Mouse (Mus musculus): ENCODE data around the gene Hist1h4j. TPM values are rescaled to one million over a fixed set of nuclear protein-coding genes. Genes with fewer than 3 reads are reported as not detected.
"Not testable (repeated sequence)": the region's sequence is repeated elsewhere in the genome, so short reads cannot be mapped to it uniquely, and the experiment has no call there.

Gene Hist1h4j
- polyA plus RNA-seq, 1 experiment from 2014 or later, result 0.37 TPM

- Histone ChIP-seq H3K27ac (ENCODE audit: low read depth, low read length) (peak within 1 kb of the TSS; percentile 80), H3K4me2 (ENCODE audit: low read depth, low read length) (peak within 1 kb of the TSS; percentile 91), H3K4me1 (ENCODE audit: control insufficient read depth, insufficient read depth, low read length) (peaks cover 33% of the 10 kb centered on the region), H3K4me3 (ENCODE audit: low read depth, low read length) (peak within 1 kb of the TSS; percentile 54), H3K9ac (replicated peaks; ENCODE audit: low read depth, low read length) (peak within 1 kb of the TSS; percentile 39)
- ATAC-seq (ENCODE audit: low read depth), result peak; percentile 88
- not testable (repeated sequence) for H3K36me3 ChIP-seq (ENCODE audit: control insufficient read depth, insufficient read depth, low read length); H3K27me3 ChIP-seq (ENCODE audit: control insufficient read depth, insufficient read depth, low read length); H3K9me3 ChIP-seq (ENCODE audit: control insufficient read depth, low read length)
- WGBS, result under 1% methylated on average over 42 of the region's 56 CpGs
Measured at GRCm38 (mm10) chr13:21750159-21751017, 15.5 kb downstream of the Hist1h4j start, which contains the start of gene Hist1h4k. Gene Hist1h4k, minus strand, starts transcription at chr13:21750505.

- Histone ChIP-seq H3K9me3 (ENCODE audit: control insufficient read depth, low read length) (no peaks in the 10 kb centered on the region), H3K27ac (ENCODE audit: low read depth, low read length) (no peak overlapping the region), H3K4me3 (ENCODE audit: low read depth, low read length) (no peak overlapping the region), H3K36me3 (ENCODE audit: control insufficient read depth, insufficient read depth, low read length) (no peaks in the 10 kb centered on the region), H3K4me2 (ENCODE audit: low read depth, low read length) (no peak overlapping the region), H3K9ac (replicated peaks; ENCODE audit: low read depth, low read length) (no peak overlapping the region), H3K27me3 (ENCODE audit: control insufficient read depth, insufficient read depth, low read length) (no peaks in the 10 kb centered on the region), H3K4me1 (ENCODE audit: control insufficient read depth, insufficient read depth, low read length) (peaks cover 33% of the 10 kb centered on the region)
- ATAC-seq (ENCODE audit: low read depth), result no peak
Measured at GRCm38 (mm10) chr13:21751417-21751816, 16.6 kb downstream of the Hist1h4j start.

GRCm38 (mm10) chr13:21751827-21752226, 17.0 kb downstream of the Hist1h4j start:
- Histone ChIP-seq H3K4me3 (ENCODE audit: low read depth, low read length) (no peak overlapping the region), H3K9ac (replicated peaks; ENCODE audit: low read depth, low read length) (no peak overlapping the region), H3K27me3 (ENCODE audit: control insufficient read depth, insufficient read depth, low read length) (no peaks in the 10 kb centered on the region), H3K9me3 (ENCODE audit: control insufficient read depth, low read length) (no peaks in the 10 kb centered on the region), H3K4me2 (ENCODE audit: low read depth, low read length) (no peak overlapping the region), H3K27ac (ENCODE audit: low read depth, low read length) (no peak overlapping the region), H3K4me1 (ENCODE audit: control insufficient read depth, insufficient read depth, low read length) (peaks cover 33% of the 10 kb centered on the region), H3K36me3 (ENCODE audit: control insufficient read depth, insufficient read depth, low read length) (no peaks in the 10 kb centered on the region)
- no peak for ATAC-seq (ENCODE audit: low read depth)
- 77% methylated on average over 3 of the region's 3 CpGs for WGBS

- Histone ChIP-seq H3K27ac (ENCODE audit: low read depth, low read length) (no peak overlapping the region), H3K4me3 (ENCODE audit: low read depth, low read length) (no peak overlapping the region), H3K9me3 (ENCODE audit: control insufficient read depth, low read length) (no peaks in the 10 kb centered on the region), H3K4me1 (ENCODE audit: control insufficient read depth, insufficient read depth, low read length) (peaks cover 30% of the 10 kb centered on the region), H3K4me2 (ENCODE audit: low read depth, low read length) (0 out of 2 replicates have a peak overlapping the region, but pooled peaks have one; percentile 71), H3K27me3 (ENCODE audit: control insufficient read depth, insufficient read depth, low read length) (no peaks in the 10 kb centered on the region), H3K9ac (replicated peaks; ENCODE audit: low read depth, low read length) (no peak overlapping the region), H3K36me3 (ENCODE audit: control insufficient read depth, insufficient read depth, low read length) (no peaks in the 10 kb centered on the region)
- WGBS, result 49% methylated on average over 3 of the region's 3 CpGs
- no peak for ATAC-seq (ENCODE audit: low read depth)
Measured at GRCm38 (mm10) chr13:21752356-21752755, 17.5 kb downstream of the Hist1h4j start.

- Histone ChIP-seq H3K4me2 (ENCODE audit: low read depth, low read length) (peak overlapping the region; percentile 71), H3K9ac (replicated peaks; ENCODE audit: low read depth, low read length) (peak overlapping the region; percentile 48), H3K36me3 (ENCODE audit: control insufficient read depth, insufficient read depth, low read length) (no peaks in the 10 kb centered on the region), H3K27me3 (ENCODE audit: control insufficient read depth, insufficient read depth, low read length) (no peaks in the 10 kb centered on the region), H3K27ac (ENCODE audit: low read depth, low read length) (peak overlapping the region; percentile 85), H3K9me3 (ENCODE audit: control insufficient read depth, low read length) (no peaks in the 10 kb centered on the region), H3K4me1 (ENCODE audit: control insufficient read depth, insufficient read depth, low read length) (peaks cover 28% of the 10 kb centered on the region), H3K4me3 (ENCODE audit: low read depth, low read length) (peak overlapping the region; percentile 38)
- no peak for ATAC-seq (ENCODE audit: low read depth)
- WGBS, result 2% methylated on average over 10 of the region's 10 CpGs
Measured at GRCm38 (mm10) chr13:21753051-21753523, 18.2 kb downstream of the Hist1h4j start.

- Histone ChIP-seq H3K4me3 (ENCODE audit: low read depth, low read length) (peak within 1 kb of the TSS; percentile 38), H3K27ac (ENCODE audit: low read depth, low read length) (peak within 1 kb of the TSS; percentile 85), H3K4me1 (ENCODE audit: control insufficient read depth, insufficient read depth, low read length) (peaks cover 25% of the 10 kb centered on the region), H3K9ac (replicated peaks; ENCODE audit: low read depth, low read length) (peak within 1 kb of the TSS; percentile 48), H3K4me2 (ENCODE audit: low read depth, low read length) (peak within 1 kb of the TSS; percentile 71)
- H3K27me3 ChIP-seq (ENCODE audit: control insufficient read depth, insufficient read depth, low read length); H3K36me3 ChIP-seq (ENCODE audit: control insufficient read depth, insufficient read depth, low read length); H3K9me3 ChIP-seq (ENCODE audit: control insufficient read depth, low read length): not testable (repeated sequence)
- ATAC-seq (ENCODE audit: low read depth), result peak; percentile 97
- under 1% methylated on average over 37 of the region's 50 CpGs for WGBS
Measured at GRCm38 (mm10) chr13:21753524-21754285, 18.8 kb downstream of the Hist1h4j start, which contains the start of the genes Hist1h2ak and Hist1h2bn. Gene Hist1h2ak, minus strand, starts transcription at chr13:21753827. Gene Hist1h2bn, plus strand, starts transcription at chr13:21754123.

GRCm38 (mm10) chr13:21754294-21755001, 19.6 kb downstream of the Hist1h4j start:
- not testable (repeated sequence) for H3K9me3 ChIP-seq (ENCODE audit: control insufficient read depth, low read length); H3K27me3 ChIP-seq (ENCODE audit: control insufficient read depth, insufficient read depth, low read length); H3K36me3 ChIP-seq (ENCODE audit: control insufficient read depth, insufficient read depth, low read length)
- peak overlapping the region; percentile 71 for H3K4me2 ChIP-seq (ENCODE audit: low read depth, low read length)
- 0 out of 2 replicates have a peak overlapping the region, but pooled peaks have one; percentile 21 for H3K9ac ChIP-seq (replicated peaks; ENCODE audit: low read depth, low read length)
- H3K27ac ChIP-seq (ENCODE audit: low read depth, low read length), result peak overlapping the region; percentile 16; the same call in 1 of the 2 replicates
- 2% methylated on average over 18 of the region's 26 CpGs for WGBS
- peak; percentile 2; the same call in 1 of the 2 replicates for ATAC-seq (ENCODE audit: low read depth)
- H3K4me1 ChIP-seq (ENCODE audit: control insufficient read depth, insufficient read depth, low read length), result peaks cover 18% of the 10 kb centered on the region
- peak overlapping the region; percentile 38 for H3K4me3 ChIP-seq (ENCODE audit: low read depth, low read length)

GRCm38 (mm10) chr13:21755707-21756106, 20.8 kb downstream of the Hist1h4j start:
- 73% methylated on average over 1 of the region's 1 CpGs for WGBS
- no peaks in the 10 kb centered on the region for H3K36me3 ChIP-seq (ENCODE audit: control insufficient read depth, insufficient read depth, low read length)

More at GRCm38 (mm10) chr13:21755707-21756106, 20.8 kb downstream of the Hist1h4j start:
- Histone ChIP-seq H3K4me3 (ENCODE audit: low read depth, low read length) (no peak overlapping the region), H3K9ac (replicated peaks; ENCODE audit: low read depth, low read length) (no peak overlapping the region), H3K4me1 (ENCODE audit: control insufficient read depth, insufficient read depth, low read length) (peaks cover 13% of the 10 kb centered on the region), H3K27ac (ENCODE audit: low read depth, low read length) (no peak overlapping the region), H3K9me3 (ENCODE audit: control insufficient read depth, low read length) (no peaks in the 10 kb centered on the region), H3K27me3 (ENCODE audit: control insufficient read depth, insufficient read depth, low read length) (no peaks in the 10 kb centered on the region), H3K4me2 (ENCODE audit: low read depth, low read length) (no peak overlapping the region)
- no peak for ATAC-seq (ENCODE audit: low read depth)

Data from neural tube, embryonic 14.5 days (tissue).